Mouse (Mus musculus) kidney, embryonic 15.5 days (tissue): ENCODE results near the gene Gm20877. TPM values are rescaled to one million over a fixed set of nuclear protein-coding genes. Genes with fewer than 3 reads are reported as not detected.
"Not testable (repeated sequence)": the region's sequence is repeated elsewhere in the genome, so short reads cannot be mapped to it uniquely, and the experiment has no call there.

Experiments used
- ATAC-seq: fragments of 200-750 bp; cut with Nextera tagmentation; replicated peaks from 2 replicates; pipeline ENCODE4 v1.8.0; 2017; ENCODE audit warnings: moderate TSS enrichment; ENCODE audit not compliant: low FRiP score
- H3K27ac ChIP-seq: fragments of 300-500 bp; sonication (generic); 2 replicates; pipeline ENCODE4 v1.5.1; 2015; ENCODE audit warnings: mild to moderate bottlenecking, inconsistent platforms
- H3K27me3 ChIP-seq: fragments of 300-500 bp; sonication (generic); 2 replicates; pipeline ENCODE4 v1.6.1; 2015; ENCODE audit warnings: inconsistent platforms
- H3K36me3 ChIP-seq: fragments of 300-500 bp; sonication (generic); 2 replicates; pipeline ENCODE4 v1.6.1; 2015; ENCODE audit warnings: inconsistent platforms
- H3K4me1 ChIP-seq: fragments of 300-500 bp; sonication (generic); 2 replicates; pipeline ENCODE4 v1.6.1; 2015; ENCODE audit warnings: inconsistent platforms
- H3K4me2 ChIP-seq: fragments of 300-500 bp; sonication (generic); 2 replicates; pipeline ENCODE4 v1.6.1; 2015; ENCODE audit warnings: moderate library complexity, mild to moderate bottlenecking, inconsistent platforms
- H3K4me3 ChIP-seq: fragments of 300-500 bp; sonication (generic); replicated peaks from 2 replicates; pipeline ENCODE4 v1.5.1; 2015; ENCODE audit warnings: mild to moderate bottlenecking, inconsistent platforms
- H3K9ac ChIP-seq: fragments of 300-500 bp; sonication (generic); 2 replicates; pipeline ENCODE4 v1.6.1; 2015; ENCODE audit warnings: mild to moderate bottlenecking, inconsistent platforms
- H3K9me3 ChIP-seq: fragments of 300-500 bp; sonication (generic); replicated peaks from 2 replicates; pipeline ENCODE4 v1.6.1; 2016; ENCODE audit warnings: inconsistent platforms
- WGBS: fragments of 180-500 bp; shearing (Covaris S2); methylation state at CpG from one replicate; pipeline ENCODE4 v1.1.7; 2015; ENCODE audit warnings: mixed read lengths; 5-methylcytosine and 5-hydroxymethylcytosine counted together
- polyA plus RNA-seq: library from polyadenylated mRNA; unstranded; fragments of >200 nt; fragmentation: Nextera tagmentation; extraction: Ambion mirVana; gene quantifications from 2 replicates; pipeline ENCODE4 v1.2.1, GENCODE M21; 2015

Gene Gm20877
- polyA plus RNA-seq, result not detected in 2 replicates

- not testable (repeated sequence) for ATAC-seq, H3K9me3 ChIP-seq, H3K27me3 ChIP-seq, H3K4me3 ChIP-seq, H3K4me1 ChIP-seq, H3K36me3 ChIP-seq, H3K4me2 ChIP-seq, H3K9ac ChIP-seq, H3K27ac ChIP-seq
- WGBS, result no CpG with 5 or more reads among the region's 3 CpGs
Measured at GRCm38 (mm10) chrY:17093573-17093972, at the start of gene Gm20877. Gene Gm20877 (plus strand): TSS chrY:17093873.
